Mouse (Mus musculus): ENCODE data around the gene C530008M17Rik. TPM values are rescaled to one million over a fixed set of nuclear protein-coding genes. Genes with fewer than 3 reads are reported as not detected.

The C530008M17Rik gene
- polyA plus RNA-seq, 1 experiment from 2014 or later: 21.6 TPM

DNA sequence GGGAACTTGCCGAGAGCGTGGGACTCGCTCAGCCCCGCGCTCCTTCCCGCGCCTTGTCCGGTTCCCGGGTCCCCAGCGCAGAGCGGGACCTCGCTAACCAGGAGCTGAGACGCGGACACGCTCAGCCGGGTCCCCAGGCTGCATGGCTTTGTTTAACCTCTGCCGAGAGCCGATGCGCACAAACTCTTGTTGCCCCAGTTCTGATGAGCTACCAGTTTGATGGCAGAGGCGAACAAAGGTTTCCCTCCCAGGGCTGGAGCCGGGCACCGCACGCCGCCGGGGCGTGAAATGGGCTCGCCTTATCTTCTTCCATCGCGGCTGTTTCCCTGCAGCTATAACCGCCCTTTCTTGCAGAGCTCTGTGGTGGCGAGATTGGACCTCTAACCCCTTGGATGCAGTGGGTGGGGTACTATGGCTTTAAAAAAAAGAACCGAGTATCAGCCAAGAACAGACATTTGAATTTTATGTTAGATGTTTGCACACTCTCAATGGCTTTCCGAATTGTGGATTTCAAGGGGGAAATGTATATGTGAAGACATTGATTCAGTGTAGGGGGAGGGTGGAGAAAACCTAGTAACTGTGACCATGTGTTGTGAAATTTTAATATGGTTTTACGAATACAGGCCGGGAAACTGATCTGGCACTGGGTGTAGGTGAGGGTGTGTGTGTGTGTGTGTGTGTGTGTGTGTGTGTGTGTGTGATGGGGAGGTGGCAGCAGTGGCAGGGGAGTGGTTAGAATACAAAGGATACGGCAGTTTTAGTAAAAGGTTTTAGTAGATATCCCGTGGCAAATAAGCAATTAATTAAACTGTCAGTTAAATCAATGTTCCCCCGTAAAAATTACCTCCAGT lies 2.0 kb downstream of the C530008M17Rik start:
- 1% methylated on average over 38 of the region's 38 CpGs for WGBS

DNA sequence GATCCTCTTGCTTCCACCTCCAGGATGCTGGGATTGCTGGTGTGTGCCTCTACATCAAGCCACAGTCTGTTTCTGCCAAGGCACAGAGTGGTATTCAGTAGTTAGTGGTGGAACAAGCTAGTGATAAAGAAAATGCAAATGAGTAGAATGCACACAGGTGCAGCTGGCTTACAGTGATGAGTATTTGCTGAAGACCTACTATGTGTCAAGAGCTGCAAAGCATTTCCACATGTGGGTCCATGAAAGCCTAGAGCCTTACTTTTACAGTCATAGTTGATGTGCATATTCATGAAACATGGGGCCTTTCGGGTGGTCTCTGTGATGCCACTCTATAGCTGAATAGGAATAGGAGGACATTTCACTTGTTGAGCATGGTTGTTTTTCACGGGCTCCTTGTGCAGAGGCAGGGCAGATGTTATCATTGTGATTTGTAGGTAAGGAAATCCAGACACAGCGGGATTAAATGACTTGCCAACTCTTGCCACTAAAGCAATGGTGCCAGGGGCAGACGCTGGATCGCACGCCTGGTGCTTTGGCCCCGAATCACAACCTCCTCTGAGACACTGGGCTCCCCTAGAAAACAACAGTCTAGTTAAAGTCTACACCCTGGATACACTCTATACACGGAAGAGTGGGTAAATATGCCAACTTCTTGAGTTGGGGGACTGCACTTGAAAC lies 3.8 kb downstream of the C530008M17Rik start:
- Histone ChIP-seq H3K9me3 (ENCODE audit: control insufficient read depth, low read depth, low read length) (no peaks in the 10 kb centered on the region), H3K36me3 (ENCODE audit: control insufficient read depth, insufficient read depth, low read length) (no peaks in the 10 kb centered on the region), H3K9ac (replicated peaks; ENCODE audit: low read depth, low read length) (no peak overlapping the region), H3K4me2 (replicated peaks; ENCODE audit: low read depth, low read length) (no peak overlapping the region), H3K27ac (ENCODE audit: low read length) (no peak overlapping the region), H3K4me1 (ENCODE audit: control insufficient read depth, insufficient read depth, low read length) (no peaks in the 10 kb centered on the region), H3K4me3 (ENCODE audit: low read depth, low read length) (no peak overlapping the region), H3K27me3 (ENCODE audit: control insufficient read depth, insufficient read depth, low read length) (no peaks in the 10 kb centered on the region)
- no peak for ATAC-seq (ENCODE audit: insufficient number of reproducible peaks, insufficient read depth, low FRiP score, low read depth)
- WGBS: 87% methylated on average over 8 of the region's 8 CpGs

More for the DNA sequence above, 2.0 kb downstream of the C530008M17Rik start:
- Histone ChIP-seq H3K4me3 (ENCODE audit: low read depth, low read length) (peak overlapping the region; percentile 80), H3K9me3 (ENCODE audit: control insufficient read depth, low read depth, low read length) (no peaks in the 10 kb centered on the region), H3K27me3 (ENCODE audit: control insufficient read depth, insufficient read depth, low read length) (no peaks in the 10 kb centered on the region), H3K4me1 (ENCODE audit: control insufficient read depth, insufficient read depth, low read length) (no peaks in the 10 kb centered on the region), H3K36me3 (ENCODE audit: control insufficient read depth, insufficient read depth, low read length) (no peaks in the 10 kb centered on the region), H3K9ac (replicated peaks; ENCODE audit: low read depth, low read length) (peak overlapping the region; percentile 77), H3K27ac (ENCODE audit: low read length) (peak overlapping the region; percentile 67), H3K4me2 (replicated peaks; ENCODE audit: low read depth, low read length) (peak overlapping the region; percentile 83)
- ATAC-seq (ENCODE audit: insufficient number of reproducible peaks, insufficient read depth, low FRiP score, low read depth): peak; percentile 70

DNA sequence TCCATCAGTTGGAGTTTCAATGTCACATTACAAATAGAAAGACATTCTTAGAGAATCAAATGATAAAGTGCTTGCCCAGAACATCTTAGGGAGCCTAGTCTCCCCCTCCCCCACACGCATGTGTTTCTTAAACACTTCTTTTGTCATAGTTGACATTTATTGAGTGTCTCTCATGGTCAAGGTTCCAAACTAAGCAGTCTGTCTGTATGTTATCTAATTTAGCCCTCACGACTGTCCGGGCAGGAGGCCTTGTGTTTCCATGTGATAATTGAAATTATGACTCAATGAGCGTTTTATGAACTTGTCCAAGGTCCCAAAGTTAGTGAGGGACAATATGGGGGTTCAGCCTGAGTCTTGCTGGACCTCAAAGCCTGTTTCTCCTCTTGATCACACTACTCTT lies 5.0 kb downstream of the C530008M17Rik start:
- H3K9me3 ChIP-seq (ENCODE audit: control insufficient read depth, low read depth, low read length): no peaks in the 10 kb centered on the region
- H3K9ac ChIP-seq (replicated peaks; ENCODE audit: low read depth, low read length): no peak overlapping the region
- no peaks in the 10 kb centered on the region for H3K36me3 ChIP-seq (ENCODE audit: control insufficient read depth, insufficient read depth, low read length)
- no peaks in the 10 kb centered on the region for H3K27me3 ChIP-seq (ENCODE audit: control insufficient read depth, insufficient read depth, low read length)
- no peaks in the 10 kb centered on the region for H3K4me1 ChIP-seq (ENCODE audit: control insufficient read depth, insufficient read depth, low read length)
- H3K4me3 ChIP-seq (ENCODE audit: low read depth, low read length): no peak overlapping the region
- 48% methylated on average over 4 of the region's 4 CpGs for WGBS
- no peak overlapping the region for H3K27ac ChIP-seq (ENCODE audit: low read length)
- no peak for ATAC-seq (ENCODE audit: insufficient number of reproducible peaks, insufficient read depth, low FRiP score, low read depth)
- no peak overlapping the region for H3K4me2 ChIP-seq (replicated peaks; ENCODE audit: low read depth, low read length)

DNA sequence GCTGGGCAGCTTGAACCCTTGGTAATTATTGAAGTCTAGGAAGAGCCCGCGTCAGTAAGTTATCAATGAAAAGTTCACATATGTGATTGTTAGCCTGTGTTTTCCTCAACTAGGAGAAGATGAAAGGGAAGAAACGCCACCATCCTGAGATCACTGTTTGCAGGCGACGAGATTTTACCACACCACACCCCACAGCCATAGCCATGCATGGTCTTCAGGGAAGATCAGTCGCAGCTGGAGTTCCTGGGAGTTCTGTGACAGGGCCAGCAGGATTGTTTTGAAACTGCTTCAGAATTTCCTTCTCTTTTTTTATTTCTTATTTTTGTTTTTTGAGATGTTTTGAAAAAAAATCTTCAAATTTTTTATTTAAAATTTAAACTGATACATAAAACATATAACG lies 8.6 kb downstream of the C530008M17Rik start:
- Histone ChIP-seq H3K4me1 (ENCODE audit: control insufficient read depth, insufficient read depth, low read length) (no peaks in the 10 kb centered on the region), H3K9ac (replicated peaks; ENCODE audit: low read depth, low read length) (no peak overlapping the region), H3K4me3 (ENCODE audit: low read depth, low read length) (no peak overlapping the region), H3K9me3 (ENCODE audit: control insufficient read depth, low read depth, low read length) (no peaks in the 10 kb centered on the region), H3K27ac (ENCODE audit: low read length) (no peak overlapping the region), H3K4me2 (replicated peaks; ENCODE audit: low read depth, low read length) (no peak overlapping the region), H3K27me3 (ENCODE audit: control insufficient read depth, insufficient read depth, low read length) (no peaks in the 10 kb centered on the region), H3K36me3 (ENCODE audit: control insufficient read depth, insufficient read depth, low read length) (no peaks in the 10 kb centered on the region)
- ATAC-seq (ENCODE audit: insufficient number of reproducible peaks, insufficient read depth, low FRiP score, low read depth): no peak
- 65% methylated on average over 7 of the region's 7 CpGs for WGBS

DNA sequence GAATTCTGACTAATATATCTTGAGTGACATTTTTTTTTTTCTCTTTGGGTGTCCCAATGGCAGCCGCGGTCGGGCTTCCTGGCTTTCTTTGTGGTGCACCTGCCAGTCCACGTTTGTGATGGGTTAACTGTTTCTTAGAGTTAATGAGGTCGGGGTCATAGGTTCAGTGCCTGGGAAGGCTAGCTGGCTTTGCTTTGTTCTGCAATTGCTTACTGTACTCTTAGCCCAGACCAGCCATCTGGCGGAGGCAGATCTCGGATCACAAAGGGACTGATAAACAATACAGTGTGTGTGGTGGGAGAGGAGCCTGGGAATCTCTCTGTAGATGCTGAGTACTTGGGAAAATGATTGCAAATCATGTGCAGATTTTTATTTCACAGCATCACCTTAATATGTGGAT lies 9.1 kb downstream of the C530008M17Rik start:
- ATAC-seq (ENCODE audit: insufficient number of reproducible peaks, insufficient read depth, low FRiP score, low read depth): no peak
- WGBS: 15% methylated on average over 7 of the region's 7 CpGs

DNA sequence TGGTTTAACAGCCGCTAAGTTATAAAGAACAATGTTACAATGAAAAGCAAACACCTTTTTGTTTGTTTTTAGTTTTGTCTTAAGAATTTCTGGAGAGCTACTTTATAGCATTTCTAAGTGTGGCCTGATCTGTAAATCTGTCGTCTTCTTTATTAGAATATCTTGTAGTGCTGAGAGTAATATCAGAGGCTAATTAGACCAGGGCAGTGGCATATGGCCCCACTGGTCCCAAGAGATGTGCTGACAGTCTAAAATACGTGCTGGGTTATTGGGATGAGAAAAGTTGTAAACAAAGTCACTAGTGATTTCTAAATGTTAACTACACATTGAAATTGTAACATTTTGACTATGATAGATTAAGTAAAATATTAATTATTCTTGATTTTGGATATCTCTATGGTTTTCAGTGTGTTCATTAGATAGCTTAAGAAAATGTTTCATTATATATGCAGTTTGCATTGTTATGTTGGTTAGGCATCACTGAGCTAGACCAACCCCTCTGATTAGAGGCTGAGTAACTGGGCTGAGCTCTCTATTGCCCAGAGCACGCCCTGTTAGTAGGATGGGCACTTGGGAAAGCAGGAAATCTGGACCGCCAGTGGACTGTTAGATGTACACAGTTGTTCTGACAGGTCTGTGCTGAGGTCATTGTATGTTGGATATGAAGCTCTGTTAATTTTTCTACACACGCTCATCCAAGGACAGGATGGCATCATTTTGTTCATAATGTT lies 9.9 kb downstream of the C530008M17Rik start:
- H3K27ac ChIP-seq (ENCODE audit: low read length): no peak overlapping the region
- no peaks in the 10 kb centered on the region for H3K9me3 ChIP-seq (ENCODE audit: control insufficient read depth, low read depth, low read length)
- H3K27me3 ChIP-seq (ENCODE audit: control insufficient read depth, insufficient read depth, low read length): no peaks in the 10 kb centered on the region
- no peak overlapping the region for H3K4me3 ChIP-seq (ENCODE audit: low read depth, low read length)
- H3K4me1 ChIP-seq (ENCODE audit: control insufficient read depth, insufficient read depth, low read length): no peaks in the 10 kb centered on the region
- ATAC-seq (ENCODE audit: insufficient number of reproducible peaks, insufficient read depth, low FRiP score, low read depth): no peak
- no peak overlapping the region for H3K4me2 ChIP-seq (replicated peaks; ENCODE audit: low read depth, low read length)
- 72% methylated on average over 6 of the region's 6 CpGs for WGBS
- no peak overlapping the region for H3K9ac ChIP-seq (replicated peaks; ENCODE audit: low read depth, low read length)
- H3K36me3 ChIP-seq (ENCODE audit: control insufficient read depth, insufficient read depth, low read length): no peaks in the 10 kb centered on the region

More for the DNA sequence above, 9.1 kb downstream of the C530008M17Rik start:
- no peaks in the 10 kb centered on the region for H3K27me3 ChIP-seq (ENCODE audit: control insufficient read depth, insufficient read depth, low read length)
- H3K9me3 ChIP-seq (ENCODE audit: control insufficient read depth, low read depth, low read length): no peaks in the 10 kb centered on the region
- no peak overlapping the region for H3K9ac ChIP-seq (replicated peaks; ENCODE audit: low read depth, low read length)
- H3K27ac ChIP-seq (ENCODE audit: low read length): no peak overlapping the region
- H3K4me3 ChIP-seq (ENCODE audit: low read depth, low read length): no peak overlapping the region
- no peak overlapping the region for H3K4me2 ChIP-seq (replicated peaks; ENCODE audit: low read depth, low read length)
- no peaks in the 10 kb centered on the region for H3K36me3 ChIP-seq (ENCODE audit: control insufficient read depth, insufficient read depth, low read length)
- no peaks in the 10 kb centered on the region for H3K4me1 ChIP-seq (ENCODE audit: control insufficient read depth, insufficient read depth, low read length)

DNA sequence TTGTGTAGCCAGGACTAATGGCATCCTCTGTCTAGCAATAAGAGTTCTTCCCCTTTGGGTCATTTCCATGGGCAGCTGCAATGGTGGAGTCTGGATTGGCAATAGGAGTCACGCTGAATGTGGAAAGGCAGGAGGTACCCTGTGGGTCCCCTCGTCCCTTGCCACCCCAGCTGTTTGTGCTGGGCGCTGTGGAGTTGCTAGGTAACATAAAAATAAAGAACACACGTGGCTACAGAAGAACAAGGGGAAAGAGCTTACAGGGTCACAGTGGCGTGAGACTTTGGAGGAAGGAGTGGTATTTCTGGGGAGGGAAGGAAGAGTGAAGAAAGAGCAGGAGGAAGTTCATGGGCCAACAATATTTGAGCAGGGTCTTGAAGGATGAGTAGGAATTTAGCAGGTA lies 11.8 kb downstream of the C530008M17Rik start:
- no peak for ATAC-seq (ENCODE audit: insufficient number of reproducible peaks, insufficient read depth, low FRiP score, low read depth)
- no peaks in the 10 kb centered on the region for H3K27me3 ChIP-seq (ENCODE audit: control insufficient read depth, insufficient read depth, low read length)

DNA sequence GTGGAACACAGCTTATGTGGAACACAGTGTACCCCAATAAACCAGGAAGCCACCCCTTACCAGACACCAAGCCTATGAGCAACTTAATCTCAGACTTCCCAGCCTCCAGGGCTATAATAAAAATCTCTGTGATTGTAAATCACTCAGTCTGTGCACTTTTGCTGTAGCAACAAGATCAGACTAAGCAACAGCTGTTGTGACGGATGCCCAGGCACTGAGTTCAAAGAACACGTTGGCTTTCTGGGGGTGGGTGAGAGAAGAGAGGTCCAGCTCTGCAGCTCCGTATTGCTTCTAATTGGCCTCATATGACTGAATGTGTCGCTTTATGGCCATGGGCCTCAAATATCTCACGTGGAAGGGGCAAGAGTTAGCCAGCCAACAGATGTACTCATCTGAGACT lies 12.2 kb downstream of the C530008M17Rik start:
- no peak for ATAC-seq (ENCODE audit: insufficient number of reproducible peaks, insufficient read depth, low FRiP score, low read depth)
- H3K27ac ChIP-seq (ENCODE audit: low read length): no peak overlapping the region
- H3K4me2 ChIP-seq (replicated peaks; ENCODE audit: low read depth, low read length): no peak overlapping the region
- no peaks in the 10 kb centered on the region for H3K27me3 ChIP-seq (ENCODE audit: control insufficient read depth, insufficient read depth, low read length)
- no peak overlapping the region for H3K4me3 ChIP-seq (ENCODE audit: low read depth, low read length)
- no peaks in the 10 kb centered on the region for H3K4me1 ChIP-seq (ENCODE audit: control insufficient read depth, insufficient read depth, low read length)
- no peaks in the 10 kb centered on the region for H3K9me3 ChIP-seq (ENCODE audit: control insufficient read depth, low read depth, low read length)
- no peak overlapping the region for H3K9ac ChIP-seq (replicated peaks; ENCODE audit: low read depth, low read length)
- WGBS: 86% methylated on average over 5 of the region's 5 CpGs
- no peaks in the 10 kb centered on the region for H3K36me3 ChIP-seq (ENCODE audit: control insufficient read depth, insufficient read depth, low read length)

More for the DNA sequence above, 11.8 kb downstream of the C530008M17Rik start:
- Histone ChIP-seq H3K4me2 (replicated peaks; ENCODE audit: low read depth, low read length) (no peak overlapping the region), H3K27ac (ENCODE audit: low read length) (no peak overlapping the region), H3K36me3 (ENCODE audit: control insufficient read depth, insufficient read depth, low read length) (no peaks in the 10 kb centered on the region), H3K4me1 (ENCODE audit: control insufficient read depth, insufficient read depth, low read length) (no peaks in the 10 kb centered on the region), H3K9me3 (ENCODE audit: control insufficient read depth, low read depth, low read length) (no peaks in the 10 kb centered on the region), H3K4me3 (ENCODE audit: low read depth, low read length) (no peak overlapping the region), H3K9ac (replicated peaks; ENCODE audit: low read depth, low read length) (no peak overlapping the region)
- 81% methylated on average over 5 of the region's 5 CpGs for WGBS

Measured in stomach, embryonic 14.5 days (tissue).